ENCODE assay signal across 11 mouse cellular contexts in the genomic region with DNA sequence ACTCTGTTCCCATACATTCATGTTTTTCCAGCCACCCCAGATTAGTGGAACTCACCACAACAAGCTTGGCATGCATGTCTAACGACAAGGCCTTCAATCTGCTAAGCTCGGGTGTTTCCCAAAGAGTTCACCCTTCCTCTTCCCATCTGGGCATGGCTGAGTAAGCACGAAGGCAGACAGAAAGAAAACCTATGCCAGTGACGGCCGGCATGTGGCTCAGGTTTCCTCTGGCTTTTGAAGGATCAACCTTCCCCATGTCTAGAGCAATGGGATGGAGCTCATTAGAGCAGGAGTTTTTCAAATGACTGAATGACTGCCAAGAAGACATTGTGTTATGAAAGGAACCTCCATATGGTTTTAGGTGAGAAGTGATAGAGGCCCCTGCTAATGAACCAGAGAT.
"Had no signal": no experiment of that assay in that cellular context is flagged by ENCODE, and none has a peak within 500 bp of the region (broad histone marks: within the 10 kb centered on the region; RNA-seq: fewer than 3 reads in every experiment).

No protein-coding gene starts in this region.

- ATAC-seq: liver, postnatal 0 days; lung, postnatal 0 days had no signal

- H3K4me1 ChIP-seq: liver, embryonic 13.5 days; neural tube, embryonic 12.5 days had no signal

- H3K9me3 ChIP-seq: neural tube, embryonic 12.5 days had no signal

- H3K4me3 ChIP-seq: left cerebral cortex, adult 2 months; liver, embryonic 13.5 days; neural tube, embryonic 12.5 days had no signal

- H3K27me3 ChIP-seq: liver, embryonic 13.5 days; neural tube, embryonic 12.5 days had no signal

- H3K9ac ChIP-seq: liver, embryonic 13.5 days; liver, postnatal 0 days; neural tube, embryonic 12.5 days had no signal

- H3K36me3 ChIP-seq: liver, embryonic 13.5 days; neural tube, embryonic 12.5 days had no signal

- H3K4me2 ChIP-seq: liver, embryonic 13.5 days; neural tube, embryonic 12.5 days had no signal

- DNase-seq: kidney, postnatal 10 days; liver; liver, embryonic 13.5 days; liver, postnatal 0 days; lung, postnatal 36 days; midbrain, embryonic 14.5 days; thymus, postnatal 4 days had no signal

- H3K27ac ChIP-seq: left cerebral cortex, adult 2 months; liver, embryonic 13.5 days; neural tube, embryonic 12.5 days; stomach, postnatal 0 days had no signal
